Mouse (Mus musculus) liver, embryonic 13.5 days (tissue): Measurements from ENCODE around the gene Klhl9. TPM values are rescaled to one million over a fixed set of nuclear protein-coding genes. Genes with fewer than 3 reads are reported as not detected.

Source experiments
- ATAC-seq: fragments of 200-750 bp; cut with Nextera tagmentation; 2 replicates; pipeline ENCODE4 v1.8.0; 2017; ENCODE audit warnings: low read depth, mild to moderate bottlenecking, moderate number of reproducible peaks, moderate library complexity
- DNase-seq: peaks from one replicate; pipeline ENCODE4 v3.0.0; 2022
- H3K27ac ChIP-seq: fragments of 300-500 bp; sonication (generic); 2 replicates; pipeline ENCODE4 v1.5.1; 2015; ENCODE audit warnings: moderate library complexity, mild to moderate bottlenecking, inconsistent platforms
- H3K27me3 ChIP-seq: fragments of 300-500 bp; sonication (generic); 2 replicates; pipeline ENCODE4 v1.6.1; 2015; ENCODE audit warnings: mild to moderate bottlenecking, inconsistent platforms
- H3K36me3 ChIP-seq: fragments of 300-500 bp; sonication (generic); 2 replicates; pipeline ENCODE4 v1.6.1; 2015; ENCODE audit warnings: mild to moderate bottlenecking, inconsistent platforms
- H3K4me1 ChIP-seq: fragments of 300-500 bp; sonication (generic); replicated peaks from 2 replicates; pipeline ENCODE4 v1.6.1; 2015; ENCODE audit warnings: inconsistent platforms
- H3K4me2 ChIP-seq: fragments of 300-500 bp; sonication (generic); 2 replicates; pipeline ENCODE4 v1.6.1; 2015; ENCODE audit warnings: inconsistent platforms, mild to moderate bottlenecking, moderate library complexity
- H3K4me3 ChIP-seq: fragments of 300-500 bp; sonication (generic); replicated peaks from 2 replicates; pipeline ENCODE4 v1.5.1; 2015; ENCODE audit warnings: mild to moderate bottlenecking, inconsistent platforms
- H3K9ac ChIP-seq: fragments of 300-500 bp; sonication (generic); 2 replicates; pipeline ENCODE4 v1.6.1; 2015; ENCODE audit warnings: mild to moderate bottlenecking, inconsistent platforms
- H3K9me3 ChIP-seq: fragments of 300-500 bp; sonication (generic); replicated peaks from 2 replicates; pipeline ENCODE4 v1.6.1; 2016; ENCODE audit warnings: inconsistent platforms
- WGBS: fragments of 180-500 bp; shearing (Covaris S2); methylation state at CpG from one replicate; pipeline ENCODE4 v1.1.7; 2015; ENCODE audit not compliant: insufficient replicate concordance; 5-methylcytosine and 5-hydroxymethylcytosine counted together
- polyA plus RNA-seq: library from polyadenylated mRNA; unstranded; fragments of >200 nt; fragmentation: Nextera tagmentation; extraction: Ambion mirVana; gene quantifications from 2 replicates; pipeline ENCODE4 v1.2.1, GENCODE M21; 2015

Klhl9 gene
- polyA plus RNA-seq, 1 experiment from 2014 or later = 24.6 TPM

GRCm38 (mm10) chr4:88707128-88707826, 15.0 kb downstream of the Klhl9 start:
- H3K27me3 ChIP-seq = no peaks in the 10 kb centered on the region
- 67% methylated on average over 1 of the region's 1 CpGs for WGBS
- ATAC-seq (no peak), DNase-seq (no peak)
- H3K4me1 ChIP-seq = no peaks in the 10 kb centered on the region
- no peak overlapping the region for H3K4me2 ChIP-seq
- no peak overlapping the region for H3K4me3 ChIP-seq
- no peak overlapping the region for H3K27ac ChIP-seq
- H3K9ac ChIP-seq = no peak overlapping the region
- no peaks in the 10 kb centered on the region for H3K9me3 ChIP-seq
- no peaks in the 10 kb centered on the region for H3K36me3 ChIP-seq

DNA sequence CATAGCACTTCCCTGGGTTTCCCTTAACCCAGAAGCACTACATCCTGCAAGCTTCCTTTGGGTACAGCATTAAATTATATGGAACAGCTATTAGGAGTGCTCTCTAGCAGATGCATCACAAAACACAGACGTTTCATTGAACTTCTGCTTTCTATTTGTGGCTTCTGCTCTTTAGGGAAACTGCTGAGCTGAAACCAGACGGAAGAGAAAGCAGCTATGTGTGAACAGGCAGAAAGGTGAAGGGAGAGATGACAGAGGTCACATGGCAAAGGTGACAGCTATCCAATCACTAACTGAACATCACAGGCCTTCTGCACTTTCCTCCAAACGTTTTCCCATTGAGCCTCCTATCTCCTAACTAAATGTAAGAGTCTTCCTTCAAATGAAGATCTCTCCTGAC, 16.3 kb downstream of the Klhl9 start:
- DNase-seq (no peak), ATAC-seq (no peak)
- WGBS = 13% methylated on average over 3 of the region's 3 CpGs
- Histone ChIP-seq H3K4me2 (no peak overlapping the region), H3K9ac (no peak overlapping the region), H3K27ac (no peak overlapping the region), H3K27me3 (no peaks in the 10 kb centered on the region), H3K9me3 (no peaks in the 10 kb centered on the region), H3K4me3 (no peak overlapping the region), H3K4me1 (no peaks in the 10 kb centered on the region), H3K36me3 (no peaks in the 10 kb centered on the region)

DNA sequence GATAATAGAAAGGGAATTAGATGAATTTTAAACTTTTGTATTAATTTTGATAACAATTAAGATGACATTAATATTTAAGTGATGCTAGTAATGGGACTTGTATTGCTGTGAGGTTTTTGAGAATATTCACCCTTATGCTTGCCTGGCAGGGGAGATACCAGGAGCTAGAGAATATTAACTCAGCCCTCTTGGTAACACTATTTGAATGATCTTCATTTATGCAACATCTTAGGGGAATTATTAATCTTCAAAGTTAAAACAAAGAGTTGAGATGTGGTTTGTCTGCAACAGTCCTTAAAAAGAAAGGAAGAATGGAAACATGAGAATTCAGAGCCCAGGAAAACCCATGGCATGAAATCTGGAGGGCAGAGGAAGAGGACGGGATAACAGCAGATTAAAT, 23.0 kb downstream of the Klhl9 start:
- no peak overlapping the region for H3K27ac ChIP-seq
- no peaks in the 10 kb centered on the region for H3K9me3 ChIP-seq
- DNase-seq = no peak
- H3K4me1 ChIP-seq = no peaks in the 10 kb centered on the region
- no peak overlapping the region for H3K4me2 ChIP-seq
- H3K9ac ChIP-seq = no peak overlapping the region
- WGBS = 71% methylated on average over 1 of the region's 1 CpGs
- no peak for ATAC-seq
- H3K27me3 ChIP-seq = no peaks in the 10 kb centered on the region
- no peak overlapping the region for H3K4me3 ChIP-seq
- no peaks in the 10 kb centered on the region for H3K36me3 ChIP-seq

GRCm38 (mm10) chr4:88698781-88699180, 23.5 kb downstream of the Klhl9 start:
- H3K27ac ChIP-seq = no peak overlapping the region
- no peak overlapping the region for H3K4me3 ChIP-seq
- no peaks in the 10 kb centered on the region for H3K27me3 ChIP-seq
- no peaks in the 10 kb centered on the region for H3K4me1 ChIP-seq
- no peak overlapping the region for H3K4me2 ChIP-seq
- ATAC-seq (no peak), DNase-seq (no peak)
- WGBS = 44% methylated on average over 5 of the region's 5 CpGs
- no peak overlapping the region for H3K9ac ChIP-seq
- no peaks in the 10 kb centered on the region for H3K9me3 ChIP-seq
- no peaks in the 10 kb centered on the region for H3K36me3 ChIP-seq

GRCm38 (mm10) chr4:88697753-88698152, 24.5 kb downstream of the Klhl9 start:
- no peak for ATAC-seq
- Histone ChIP-seq H3K36me3 (no peaks in the 10 kb centered on the region), H3K27ac (no peak overlapping the region), H3K4me2 (no peak overlapping the region), H3K4me3 (no peak overlapping the region), H3K9ac (no peak overlapping the region), H3K4me1 (no peaks in the 10 kb centered on the region), H3K9me3 (no peaks in the 10 kb centered on the region), H3K27me3 (no peaks in the 10 kb centered on the region)
- DNase-seq = no peak
- WGBS = 63% methylated on average over 4 of the region's 4 CpGs

GRCm38 (mm10) chr4:88697108-88697507, 25.2 kb downstream of the Klhl9 start:
- Histone ChIP-seq H3K9ac (no peak overlapping the region), H3K4me1 (no peaks in the 10 kb centered on the region), H3K36me3 (no peaks in the 10 kb centered on the region), H3K27ac (no peak overlapping the region), H3K27me3 (no peaks in the 10 kb centered on the region), H3K4me2 (no peak overlapping the region), H3K9me3 (no peaks in the 10 kb centered on the region), H3K4me3 (no peak overlapping the region)
- no peak for DNase-seq
- no peak for ATAC-seq
- 48% methylated on average over 6 of the region's 6 CpGs for WGBS

GRCm38 (mm10) chr4:88696237-88696884, 25.9 kb downstream of the Klhl9 start:
- Histone ChIP-seq H3K9me3 (no peaks in the 10 kb centered on the region), H3K4me2 (no peak overlapping the region), H3K4me1 (no peaks in the 10 kb centered on the region), H3K27me3 (no peaks in the 10 kb centered on the region), H3K36me3 (no peaks in the 10 kb centered on the region), H3K9ac (no peak overlapping the region), H3K27ac (no peak overlapping the region), H3K4me3 (no peak overlapping the region)
- WGBS = 24% methylated on average over 3 of the region's 3 CpGs
- DNase-seq (peak; percentile 33), ATAC-seq (peak; percentile 68)

GRCm38 (mm10) chr4:88693392-88693791, 28.9 kb downstream of the Klhl9 start:
- Histone ChIP-seq H3K9ac (no peak overlapping the region), H3K4me3 (no peak overlapping the region), H3K27ac (no peak overlapping the region), H3K27me3 (no peaks in the 10 kb centered on the region), H3K4me1 (no peaks in the 10 kb centered on the region), H3K4me2 (no peak overlapping the region), H3K9me3 (no peaks in the 10 kb centered on the region), H3K36me3 (no peaks in the 10 kb centered on the region)
- no peak for ATAC-seq
- WGBS = 32% methylated on average over 2 of the region's 2 CpGs
- no peak for DNase-seq

GRCm38 (mm10) chr4:88692537-88692936, 29.7 kb downstream of the Klhl9 start:
- Histone ChIP-seq H3K4me2 (no peak overlapping the region), H3K9ac (no peak overlapping the region), H3K27ac (no peak overlapping the region), H3K4me3 (no peak overlapping the region), H3K27me3 (no peaks in the 10 kb centered on the region), H3K4me1 (no peaks in the 10 kb centered on the region), H3K36me3 (no peaks in the 10 kb centered on the region), H3K9me3 (no peaks in the 10 kb centered on the region)
- ATAC-seq (no peak), DNase-seq (no peak)
- WGBS = 53% methylated on average over 1 of the region's 1 CpGs

GRCm38 (mm10) chr4:88691259-88691658, 31.0 kb downstream of the Klhl9 start, which contains the start of gene Ifnab:
Gene Ifnab, minus strand, starts transcription at chr4:88691359.
- ATAC-seq (no peak), DNase-seq (no peak)
- Histone ChIP-seq H3K27ac (no peak within 1 kb of the TSS), H3K9ac (no peak within 1 kb of the TSS), H3K4me3 (no peak within 1 kb of the TSS), H3K4me1 (no peaks in the 10 kb centered on the region), H3K4me2 (no peak within 1 kb of the TSS), H3K36me3 (no peaks in the 10 kb centered on the region), H3K9me3 (no peaks in the 10 kb centered on the region), H3K27me3 (no peaks in the 10 kb centered on the region)
- WGBS = 42% methylated on average over 2 of the region's 2 CpGs

DNA sequence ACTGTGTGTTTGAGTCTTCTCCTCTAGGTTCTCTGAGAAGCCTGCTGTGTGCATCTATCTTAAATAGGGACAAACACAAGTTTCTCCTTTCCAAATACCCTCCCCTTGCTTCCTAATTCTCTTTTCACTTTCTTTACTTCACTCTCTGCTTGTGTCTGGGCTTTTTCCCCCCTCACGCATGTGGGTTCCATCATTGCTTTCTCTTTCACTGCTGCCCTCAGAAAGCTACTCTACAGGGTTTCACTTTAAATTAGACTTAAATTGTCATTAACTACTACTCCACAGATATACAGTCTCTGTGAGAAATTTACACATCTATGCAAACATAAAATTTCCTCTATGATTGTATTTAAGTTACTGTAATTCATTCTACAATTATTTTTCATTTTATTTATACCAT, 38.5 kb downstream of the Klhl9 start, which contains the start of gene Ifna2:
TSS of gene Ifna2 (minus strand) at position 101 of the 400 bp plus-strand sequence.
- 79% methylated on average over 1 of the region's 1 CpGs for WGBS
- Histone ChIP-seq H3K36me3 (no peaks in the 10 kb centered on the region), H3K27me3 (no peaks in the 10 kb centered on the region), H3K4me1 (no peaks in the 10 kb centered on the region), H3K9ac (no peak within 1 kb of the TSS), H3K9me3 (no peaks in the 10 kb centered on the region), H3K4me3 (no peak within 1 kb of the TSS), H3K4me2 (no peak within 1 kb of the TSS), H3K27ac (no peak within 1 kb of the TSS)
- DNase-seq = no peak
- no peak for ATAC-seq

GRCm38 (mm10) chr4:88681353-88681752, 40.9 kb downstream of the Klhl9 start:
- Histone ChIP-seq H3K4me1 (no peaks in the 10 kb centered on the region), H3K4me3 (no peak overlapping the region), H3K9me3 (no peaks in the 10 kb centered on the region), H3K4me2 (no peak overlapping the region), H3K27ac (no peak overlapping the region), H3K27me3 (no peaks in the 10 kb centered on the region), H3K36me3 (no peaks in the 10 kb centered on the region), H3K9ac (no peak overlapping the region)
- 37% methylated on average over 3 of the region's 3 CpGs for WGBS
- no peak for ATAC-seq
- no peak for DNase-seq
